Mouse (Mus musculus): ENCODE measurements around the gene Phb. TPM values are rescaled to one million over a fixed set of nuclear protein-coding genes. Genes with fewer than 3 reads are reported as not detected.
"Not testable (repeated sequence)": the region's sequence is repeated elsewhere in the genome, so short reads cannot be mapped to it uniquely, and the experiment has no call there.

Phb gene
- polyA plus RNA-seq, 1 experiment = 255 TPM

DNA sequence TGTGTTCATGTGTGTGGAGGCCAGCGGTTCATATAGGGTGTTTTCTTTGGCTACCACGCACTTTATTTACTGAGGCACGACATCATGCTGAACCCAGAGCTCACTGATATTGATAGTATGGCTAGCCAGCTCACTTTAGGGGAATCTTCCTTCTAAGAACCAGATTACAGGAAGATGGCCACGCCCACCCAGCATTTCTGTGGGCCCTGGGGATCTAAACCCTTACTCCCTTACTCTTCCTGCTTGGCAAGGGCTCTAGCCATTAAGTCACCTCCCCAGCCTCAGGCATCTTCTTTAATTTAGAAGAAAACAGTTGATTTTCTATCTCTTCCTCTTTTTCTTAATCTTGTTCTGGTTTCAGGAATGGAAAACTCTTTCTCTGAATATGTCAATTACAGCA lies 9.3 kb upstream of the Phb start:
- no peak for TF ChIP-seq CTCF (IDR thresholded peaks at IDR 0.05; ENCODE audit: low read depth, low read length)
- H3K27ac ChIP-seq (ENCODE audit: insufficient read depth, low read length) = no peak overlapping the region
- H3K36me3 ChIP-seq (ENCODE audit: control insufficient read depth, insufficient read depth, low read length, poor library complexity, severe bottlenecking) = no peaks in the 10 kb centered on the region
- H3K9ac ChIP-seq (ENCODE audit: low read depth, poor library complexity, severe bottlenecking) = no peak overlapping the region
- H3K4me3 ChIP-seq (ENCODE audit: low read depth, low read length) = no peak overlapping the region
- no peaks in the 10 kb centered on the region; the same call in 1 of the 2 replicates for H3K9me3 ChIP-seq (replicated peaks; ENCODE audit: control insufficient read depth, insufficient read depth, low read length, poor library complexity, severe bottlenecking)
- no peaks in the 10 kb centered on the region for H3K27me3 ChIP-seq (ENCODE audit: control insufficient read depth, insufficient read depth, low read length, poor library complexity, severe bottlenecking)
- no peaks in the 10 kb centered on the region for H3K4me1 ChIP-seq (ENCODE audit: control insufficient read depth, insufficient read depth, low read length)

DNA sequence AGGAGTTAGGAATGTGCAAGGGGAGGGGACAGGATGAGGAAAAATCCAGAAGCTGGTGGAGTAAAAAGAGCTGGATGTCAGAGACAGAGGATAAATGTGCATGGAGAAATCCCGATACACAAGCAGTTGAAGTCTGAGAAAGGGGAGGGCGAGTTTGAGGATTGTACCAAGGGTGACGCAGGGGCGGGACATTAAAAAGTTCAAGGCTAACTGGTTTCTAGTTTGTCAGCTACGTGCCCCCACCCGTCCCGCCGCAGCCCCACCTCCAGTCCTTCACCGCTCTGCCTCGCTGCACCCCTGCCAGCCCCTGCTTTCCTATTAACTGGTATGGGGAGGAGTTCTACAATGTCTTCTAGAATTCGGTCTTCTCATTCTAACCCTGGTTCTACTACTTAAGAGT lies 420 bp downstream of the Phb start:
- Histone ChIP-seq H3K4me3 (ENCODE audit: low read depth, low read length) (peak overlapping the region; percentile 99), H3K4me1 (ENCODE audit: control insufficient read depth, insufficient read depth, low read length) (peaks cover 1% of the 10 kb centered on the region), H3K9ac (ENCODE audit: low read depth, poor library complexity, severe bottlenecking) (peak overlapping the region; percentile 81), H3K36me3 (ENCODE audit: control insufficient read depth, insufficient read depth, low read length, poor library complexity, severe bottlenecking) (peaks cover 39% of the 10 kb centered on the region), H3K9me3 (replicated peaks; ENCODE audit: control insufficient read depth, insufficient read depth, low read length, poor library complexity, severe bottlenecking) (no peaks in the 10 kb centered on the region), H3K27me3 (ENCODE audit: control insufficient read depth, insufficient read depth, low read length, poor library complexity, severe bottlenecking) (no peaks in the 10 kb centered on the region), H3K27ac (ENCODE audit: insufficient read depth, low read length) (peak overlapping the region; percentile 59)
- TF ChIP-seq CTCF (IDR thresholded peaks at IDR 0.05; ENCODE audit: low read depth, low read length) (no peak), POLR2A (IDR thresholded peaks at IDR 0.05; ENCODE audit: insufficient read depth, low read length) (no peak), EP300 (IDR thresholded peaks at IDR 0.05; ENCODE audit: insufficient read depth, low read depth, low read length) (no peak)

GRCm38 (mm10) chr11:95668086-95668485 lies 1.3 kb downstream of the Phb start:
- H3K27me3 ChIP-seq (ENCODE audit: control insufficient read depth, insufficient read depth, low read length, poor library complexity, severe bottlenecking); H3K4me1 ChIP-seq (ENCODE audit: control insufficient read depth, insufficient read depth, low read length); H3K9me3 ChIP-seq (replicated peaks; ENCODE audit: control insufficient read depth, insufficient read depth, low read length, poor library complexity, severe bottlenecking); H3K27ac ChIP-seq (ENCODE audit: insufficient read depth, low read length): not testable (repeated sequence)
- peaks cover 43% of the 10 kb centered on the region for H3K36me3 ChIP-seq (ENCODE audit: control insufficient read depth, insufficient read depth, low read length, poor library complexity, severe bottlenecking)
- peak overlapping the region; percentile 99 for H3K4me3 ChIP-seq (ENCODE audit: low read depth, low read length)
- peak overlapping the region; percentile 81 for H3K9ac ChIP-seq (ENCODE audit: low read depth, poor library complexity, severe bottlenecking)

GRCm38 (mm10) chr11:95675498-95675897 lies 8.7 kb downstream of the Phb start:
- Histone ChIP-seq H3K27ac (ENCODE audit: insufficient read depth, low read length) (no peak overlapping the region), H3K27me3 (ENCODE audit: control insufficient read depth, insufficient read depth, low read length, poor library complexity, severe bottlenecking) (no peaks in the 10 kb centered on the region), H3K9ac (ENCODE audit: low read depth, poor library complexity, severe bottlenecking) (no peak overlapping the region), H3K9me3 (replicated peaks; ENCODE audit: control insufficient read depth, insufficient read depth, low read length, poor library complexity, severe bottlenecking) (no peaks in the 10 kb centered on the region), H3K36me3 (ENCODE audit: control insufficient read depth, insufficient read depth, low read length, poor library complexity, severe bottlenecking) (peaks cover 66% of the 10 kb centered on the region), H3K4me3 (ENCODE audit: low read depth, low read length) (no peak overlapping the region), H3K4me1 (ENCODE audit: control insufficient read depth, insufficient read depth, low read length) (no peaks in the 10 kb centered on the region)
- TF ChIP-seq EP300 (IDR thresholded peaks at IDR 0.05; ENCODE audit: insufficient read depth, low read depth, low read length) = no peak
- no peak for TF ChIP-seq CTCF (IDR thresholded peaks at IDR 0.05; ENCODE audit: low read depth, low read length)
- TF ChIP-seq POLR2A (IDR thresholded peaks at IDR 0.05; ENCODE audit: insufficient read depth, low read length) = no peak

DNA sequence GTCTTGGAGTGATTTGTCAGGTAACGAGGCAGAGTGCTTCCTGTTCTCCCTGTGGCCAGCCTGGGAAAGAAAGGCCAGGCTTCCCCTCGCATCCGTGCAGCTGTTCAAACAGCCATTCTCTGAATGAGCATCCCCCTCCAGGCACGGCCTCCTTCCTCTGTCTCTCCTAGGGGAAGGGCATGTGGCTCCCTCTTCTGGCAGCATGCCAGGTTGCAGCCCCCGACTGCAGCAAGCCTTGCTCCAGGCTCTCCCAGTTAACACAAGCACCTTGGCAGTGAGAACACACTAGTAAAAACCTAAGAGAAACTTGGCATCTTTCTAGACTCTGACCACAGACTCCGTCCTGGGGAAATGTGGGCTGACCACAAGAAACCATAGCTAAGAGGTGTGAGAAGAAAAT lies 9.6 kb downstream of the Phb start:
- Histone ChIP-seq H3K9me3 (replicated peaks; ENCODE audit: control insufficient read depth, insufficient read depth, low read length, poor library complexity, severe bottlenecking) (no peaks in the 10 kb centered on the region), H3K4me1 (ENCODE audit: control insufficient read depth, insufficient read depth, low read length) (no peaks in the 10 kb centered on the region), H3K9ac (ENCODE audit: low read depth, poor library complexity, severe bottlenecking) (no peak overlapping the region), H3K27me3 (ENCODE audit: control insufficient read depth, insufficient read depth, low read length, poor library complexity, severe bottlenecking) (no peaks in the 10 kb centered on the region), H3K4me3 (ENCODE audit: low read depth, low read length) (no peak overlapping the region), H3K36me3 (ENCODE audit: control insufficient read depth, insufficient read depth, low read length, poor library complexity, severe bottlenecking) (peaks cover 63% of the 10 kb centered on the region), H3K27ac (ENCODE audit: insufficient read depth, low read length) (no peak overlapping the region)
- TF ChIP-seq POLR2A (IDR thresholded peaks at IDR 0.05; ENCODE audit: insufficient read depth, low read length) (no peak), EP300 (IDR thresholded peaks at IDR 0.05; ENCODE audit: insufficient read depth, low read depth, low read length) (0 out of 2 replicates have a peak, but pooled peaks have one; percentile 52), CTCF (IDR thresholded peaks at IDR 0.05; ENCODE audit: low read depth, low read length) (peak; percentile 94)

DNA sequence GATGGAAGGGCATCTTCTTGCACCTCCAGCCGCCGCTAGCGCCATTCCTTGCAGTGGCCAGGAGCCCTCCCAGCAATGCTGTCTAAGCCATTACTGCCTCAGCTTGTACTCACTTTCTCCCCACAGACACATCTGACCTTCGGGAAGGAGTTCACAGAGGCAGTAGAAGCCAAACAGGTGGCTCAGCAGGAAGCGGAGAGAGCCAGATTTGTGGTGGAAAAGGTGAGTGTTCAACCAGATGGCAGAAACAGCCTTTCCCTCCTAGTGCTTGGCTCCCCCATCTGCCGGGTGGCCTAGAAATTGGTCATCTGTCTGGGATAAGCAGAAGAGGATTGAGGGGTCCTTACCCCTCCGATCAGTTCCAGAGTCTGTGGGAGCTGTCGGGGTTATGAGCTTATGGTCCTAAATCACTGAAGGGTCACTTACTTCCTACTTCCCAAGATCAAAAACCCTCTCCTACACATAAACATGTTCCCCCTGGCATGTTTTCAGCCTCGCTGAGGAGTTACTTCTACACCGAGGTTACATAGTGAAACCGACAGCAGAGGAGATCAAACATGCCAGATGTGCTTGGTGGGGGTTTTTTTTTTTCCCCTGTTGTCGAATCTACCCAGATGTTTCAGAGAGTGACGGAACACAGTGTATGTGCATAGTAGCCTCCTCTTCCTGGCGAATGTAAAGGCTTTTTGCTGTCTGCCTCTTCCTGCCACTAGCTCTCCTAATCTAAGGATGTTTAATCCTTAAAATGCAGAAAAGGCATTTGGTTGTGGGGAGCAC lies 11.4 kb downstream of the Phb start:
- TF ChIP-seq EP300 (IDR thresholded peaks at IDR 0.05; ENCODE audit: insufficient read depth, low read depth, low read length) (no peak), POLR2A (IDR thresholded peaks at IDR 0.05; ENCODE audit: insufficient read depth, low read length) (no peak)
- H3K4me1 ChIP-seq (ENCODE audit: control insufficient read depth, insufficient read depth, low read length) = no peaks in the 10 kb centered on the region
- H3K9ac ChIP-seq (ENCODE audit: low read depth, poor library complexity, severe bottlenecking) = no peak overlapping the region
- no peaks in the 10 kb centered on the region for H3K9me3 ChIP-seq (replicated peaks; ENCODE audit: control insufficient read depth, insufficient read depth, low read length, poor library complexity, severe bottlenecking)
- no peak overlapping the region for H3K4me3 ChIP-seq (ENCODE audit: low read depth, low read length)
- H3K27me3 ChIP-seq (ENCODE audit: control insufficient read depth, insufficient read depth, low read length, poor library complexity, severe bottlenecking) = no peaks in the 10 kb centered on the region
- H3K36me3 ChIP-seq (ENCODE audit: control insufficient read depth, insufficient read depth, low read length, poor library complexity, severe bottlenecking) = peaks cover 50% of the 10 kb centered on the region
- no peak overlapping the region for H3K27ac ChIP-seq (ENCODE audit: insufficient read depth, low read length)

All from ES-Bruce4 (cell line).